Mouse (Mus musculus) ES-Bruce4 (cell line): ENCODE measurements around the gene Lipc.

Experiments used
- CTCF ChIP-seq: IDR thresholded peaks from one replicate; pipeline ENCODE4 v1.8.1; 2011; ENCODE audit warnings: low read depth, low read length
- EP300 ChIP-seq: IDR thresholded peaks from 2 replicates; pipeline ENCODE4 v1.6.1; 2011; ENCODE audit warnings: low read depth, low read length; ENCODE audit not compliant: insufficient read depth
- POLR2A ChIP-seq: IDR thresholded peaks from one replicate; pipeline ENCODE4 v1.8.1; 2011; ENCODE audit warnings: low read length; ENCODE audit not compliant: insufficient read depth

DNA sequence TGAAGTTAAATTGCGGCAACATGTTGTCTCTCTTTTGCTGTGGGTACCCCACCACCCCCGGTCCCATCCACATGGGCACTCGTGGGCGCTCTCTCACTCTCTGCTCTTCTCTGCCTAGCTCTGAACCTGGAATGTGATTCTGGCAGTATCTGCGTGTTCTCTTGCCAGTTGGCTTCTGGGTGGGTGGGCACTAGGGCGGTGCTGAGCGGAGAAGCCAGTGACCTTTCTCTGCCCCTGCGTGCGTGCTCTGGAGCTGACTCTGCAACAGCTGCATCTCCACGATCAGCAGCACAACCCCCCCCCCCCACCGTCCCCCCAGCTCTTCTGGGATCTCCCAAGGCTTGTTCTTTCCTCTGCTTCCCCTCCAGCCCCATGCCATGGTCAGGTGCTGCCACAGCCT is 144.3 kb downstream of the Lipc start:
- TF ChIP-seq CTCF (no peak), POLR2A (no peak), EP300 (no peak)
